Mouse (Mus musculus) activated CD4-positive, CD25-positive, alpha-beta regulatory T cell, adult 4 months (primary cell): ENCODE measurements around the gene Grk6. TPM values are rescaled to one million over a fixed set of nuclear protein-coding genes. Genes with fewer than 3 reads are reported as not detected.
"Not testable (repeated sequence)": the region's sequence is repeated elsewhere in the genome, so short reads cannot be mapped to it uniquely, and the experiment has no call there.

Experiments
- ATAC-seq: one replicate; pipeline ENCODE4 v1.8.0; 2017
- polyA plus RNA-seq, 2 experiments: library from polyadenylated mRNA; unstranded; fragments of 100-300 nt; shearing (Covaris generic); gene quantifications; one replicate each; pipeline ENCODE4 v1.2.1; 2017

The Grk6 gene
- polyA plus RNA-seq, 2 experiments from 2014 or later, result 38.6 to 43.6 TPM

DNA sequence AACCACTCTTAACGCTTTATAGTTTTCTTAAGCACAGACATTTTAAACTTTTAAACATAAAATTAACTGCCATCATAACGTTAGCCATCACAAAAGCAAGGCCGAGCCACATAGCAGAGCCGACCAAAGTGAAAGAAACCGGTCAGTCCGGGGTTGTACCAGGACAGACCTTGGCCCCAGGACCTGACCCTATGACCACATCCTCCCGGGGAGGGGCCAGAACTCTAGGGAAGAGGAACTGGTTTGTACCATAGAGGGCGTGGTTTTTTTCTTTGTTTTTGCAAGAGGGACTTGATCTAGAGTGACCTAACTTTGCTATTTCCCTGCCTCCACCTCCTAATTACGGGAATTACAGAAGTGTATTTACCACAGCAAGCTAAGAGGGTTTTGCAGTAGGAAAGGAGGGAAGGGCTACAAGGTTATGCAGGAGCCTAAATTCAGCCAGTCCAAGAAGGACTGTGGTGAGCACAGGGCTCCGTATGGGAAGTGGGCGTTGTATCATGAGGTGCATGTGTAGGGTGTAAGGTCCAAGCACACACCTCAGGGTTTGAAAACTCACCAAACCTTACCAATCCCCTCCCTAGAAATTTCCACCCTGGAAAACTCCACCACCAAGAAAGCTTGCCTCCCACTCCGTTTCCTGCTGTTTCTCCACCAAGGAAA, 15.5 kb upstream of the Grk6 start:
- no peak for ATAC-seq

DNA sequence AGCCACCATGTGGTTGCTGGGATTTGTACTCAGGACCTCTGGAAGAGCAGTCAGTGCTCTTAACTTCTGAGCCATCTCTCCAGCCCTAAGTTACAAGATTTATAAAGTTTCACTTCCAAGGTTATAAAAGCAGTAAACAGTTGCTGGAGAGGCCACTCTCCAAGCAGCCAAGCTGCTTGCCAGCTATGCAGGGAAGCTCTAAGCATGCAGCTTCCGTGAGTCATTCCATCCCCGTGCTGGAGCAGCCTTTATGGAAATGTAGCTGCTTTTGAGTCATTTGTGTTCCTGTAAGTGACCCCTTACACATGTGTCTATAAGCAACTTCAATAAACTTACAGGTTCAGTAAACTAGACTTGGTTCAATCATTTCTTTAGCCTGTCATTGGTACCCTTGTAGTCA, 14.3 kb upstream of the Grk6 start:
- no peak for ATAC-seq

DNA sequence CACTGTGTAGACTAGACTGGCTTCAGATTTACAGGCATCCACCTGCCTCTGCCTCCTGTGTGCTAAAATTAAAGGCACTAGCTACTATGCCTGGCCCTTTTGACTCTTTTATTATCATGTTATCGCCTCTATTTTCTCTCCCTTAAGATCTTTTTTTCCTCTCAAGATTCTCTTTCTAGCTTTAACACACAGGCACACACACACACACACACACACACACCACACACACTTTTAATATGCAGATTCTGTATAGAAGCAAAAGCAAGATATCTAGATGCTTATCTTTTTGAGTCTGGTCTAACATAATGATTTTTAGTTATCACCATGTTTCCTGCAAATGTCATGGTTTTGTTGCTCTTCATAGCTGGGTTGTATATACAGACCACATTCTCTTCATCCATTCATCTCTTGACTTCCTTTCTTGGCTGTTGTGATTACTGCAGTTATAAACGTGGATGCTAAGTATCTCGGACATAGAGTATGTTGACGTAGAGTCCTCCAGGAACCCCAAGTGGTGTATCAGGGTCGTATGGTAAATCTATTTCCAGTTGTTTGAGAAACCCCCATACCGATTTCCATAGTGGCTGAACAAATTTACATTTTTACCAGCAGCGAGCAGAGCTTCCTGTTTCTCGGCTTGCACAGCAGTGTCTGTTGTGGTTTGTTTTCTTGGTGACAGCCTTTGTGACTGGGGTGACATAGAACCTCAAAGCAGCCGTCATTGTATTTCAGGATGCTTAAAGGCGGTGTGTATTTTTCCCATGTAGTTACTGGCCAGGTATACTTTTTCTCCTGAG, 12.8 kb upstream of the Grk6 start:
- peak; percentile 96 for ATAC-seq

DNA sequence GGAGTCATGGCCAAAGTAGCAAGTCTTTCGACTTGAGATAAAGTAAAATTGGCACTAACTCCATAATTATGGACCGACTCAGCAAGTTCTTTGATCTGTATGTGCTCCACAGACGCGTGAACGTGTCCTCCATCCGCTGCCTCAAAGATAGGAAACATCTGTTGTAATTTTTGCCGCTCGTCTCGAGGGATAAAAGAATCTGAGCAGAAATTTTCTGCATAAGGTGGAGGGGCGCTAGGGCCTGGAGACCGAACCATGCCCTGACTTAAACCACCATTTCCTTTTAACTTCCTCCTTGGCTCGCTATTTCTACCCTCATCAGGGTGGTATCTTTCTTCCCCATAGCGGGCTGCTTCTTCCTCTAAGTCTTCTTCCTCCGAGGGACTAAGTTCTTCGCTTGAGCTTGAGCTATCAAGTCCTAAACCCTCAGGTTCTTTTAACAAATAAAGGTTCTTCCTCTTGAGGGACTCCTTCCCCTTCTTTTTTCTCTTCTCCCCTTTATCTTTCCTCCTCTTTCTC, 7.7 kb upstream of the Grk6 start:
- not testable (repeated sequence) for ATAC-seq

DNA sequence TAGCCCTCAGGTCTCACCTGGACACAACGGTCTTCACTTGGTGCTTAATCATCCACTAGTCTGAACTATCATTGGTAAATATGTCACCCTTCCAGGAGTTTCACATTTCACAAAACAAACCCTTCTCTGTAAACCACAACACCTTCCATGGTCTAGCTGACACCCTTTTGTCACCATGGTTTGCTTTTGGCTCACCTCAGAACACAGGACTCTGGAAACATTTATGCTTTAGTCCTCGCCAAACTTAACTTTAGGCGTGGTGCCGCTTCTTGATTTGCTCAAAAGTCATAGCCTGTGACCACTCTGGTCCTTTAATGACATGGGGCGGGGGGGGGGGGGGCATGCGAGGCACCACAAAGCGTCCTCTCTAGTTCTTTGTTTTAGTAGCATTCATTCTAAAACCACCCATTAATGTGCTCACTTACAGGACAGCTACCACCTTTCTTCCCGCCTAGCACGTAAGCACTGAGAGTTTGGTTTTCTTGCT, 1.0 kb upstream of the Grk6 start:
- ATAC-seq, result peak; percentile 40

DNA sequence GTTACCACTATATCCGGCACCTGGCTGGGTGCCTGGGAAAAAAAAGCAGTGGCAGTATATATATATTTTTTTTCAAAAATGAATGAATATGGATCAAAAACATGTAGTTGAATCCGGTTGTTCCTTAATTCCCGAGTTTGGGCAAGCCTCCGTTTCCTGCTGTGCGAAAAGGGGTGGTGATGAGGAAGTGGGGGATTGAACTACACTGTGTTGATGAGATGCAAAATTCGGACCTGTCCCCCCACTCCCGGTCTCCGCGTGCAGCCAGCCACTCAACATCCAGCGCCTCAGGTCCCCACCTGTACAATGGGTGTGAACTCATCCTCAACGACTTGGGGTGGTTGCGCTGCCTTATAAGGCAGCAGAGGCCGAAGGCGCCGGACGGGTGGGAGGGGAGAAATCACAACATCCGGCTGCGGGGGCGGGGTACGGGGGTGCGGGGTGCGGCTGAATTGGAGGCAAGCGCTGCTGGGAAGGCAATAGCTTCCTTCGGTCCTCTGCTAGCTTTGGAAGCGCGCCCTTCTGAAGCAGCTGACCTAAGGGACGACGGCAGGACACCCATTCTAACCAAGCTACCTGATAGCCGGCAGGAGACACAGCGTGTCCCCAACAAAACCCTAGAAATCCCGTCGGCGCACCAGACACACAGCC, 461 bp upstream of the Grk6 start:
- peak; percentile 32 for ATAC-seq

DNA sequence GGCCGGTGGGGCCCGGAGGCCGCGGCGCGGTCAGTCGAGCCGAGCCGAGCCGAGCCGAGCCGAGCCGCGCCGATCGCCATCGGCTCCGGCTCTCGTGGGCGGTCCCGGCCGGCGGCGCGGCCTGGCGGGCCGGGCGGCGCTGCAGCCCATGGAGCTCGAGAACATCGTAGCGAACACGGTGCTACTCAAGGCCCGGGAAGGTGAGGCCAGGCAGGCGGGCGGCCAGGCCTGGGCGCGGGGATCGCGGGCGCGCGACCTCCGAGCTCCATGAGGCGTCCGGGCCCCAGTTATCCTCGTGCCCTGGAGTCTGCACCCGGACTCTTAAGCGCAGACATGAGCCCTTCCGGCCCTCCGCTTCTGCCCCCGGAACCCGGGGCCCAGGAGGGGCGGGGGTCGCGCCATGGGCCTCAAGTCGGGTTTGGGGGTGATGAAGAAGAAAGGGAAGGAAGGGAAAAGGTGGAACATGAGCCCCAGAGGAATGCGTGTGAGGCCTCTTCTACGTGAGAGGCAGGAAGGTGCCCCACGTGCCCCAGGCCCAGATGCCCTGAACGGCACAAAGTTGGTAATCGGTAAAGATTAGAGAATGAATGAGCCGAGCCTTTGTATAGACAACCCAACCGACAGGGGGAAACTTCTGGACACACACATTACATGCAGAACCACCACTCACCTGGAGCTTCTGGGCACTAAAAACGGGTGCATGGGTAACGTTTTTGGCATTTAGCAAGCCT, 654 bp downstream of the Grk6 start:
- no peak for ATAC-seq

DNA sequence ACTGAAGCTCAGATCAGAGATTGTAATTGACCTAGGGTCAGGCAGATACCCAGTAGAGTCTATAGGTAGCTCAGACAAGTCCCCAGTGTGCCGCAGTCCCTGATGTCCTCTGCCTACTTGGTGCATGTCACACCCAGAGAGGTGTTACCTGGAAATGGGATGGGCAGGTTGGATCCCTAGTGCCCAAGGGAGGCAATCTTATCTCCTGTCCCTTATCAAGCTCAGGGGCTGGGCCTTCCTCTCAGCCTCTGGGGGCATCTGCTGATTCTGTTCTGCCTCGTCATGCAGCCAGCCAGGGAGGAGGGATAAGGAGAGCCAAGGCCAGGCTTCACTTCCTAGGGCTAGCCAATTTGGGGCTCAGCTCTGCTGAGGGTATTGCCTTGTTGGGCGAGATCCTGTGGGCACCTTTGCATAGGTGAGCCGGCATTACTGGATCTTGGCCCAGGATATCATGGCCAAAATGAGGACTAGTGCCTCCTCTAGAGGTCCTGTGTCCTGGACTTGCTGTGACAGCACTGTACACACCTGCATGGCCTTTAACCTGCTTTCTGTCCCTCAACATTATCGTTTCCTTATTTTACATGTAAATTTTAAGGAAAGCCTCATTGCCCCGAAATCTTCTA, 1.7 kb downstream of the Grk6 start:
- no peak for ATAC-seq

DNA sequence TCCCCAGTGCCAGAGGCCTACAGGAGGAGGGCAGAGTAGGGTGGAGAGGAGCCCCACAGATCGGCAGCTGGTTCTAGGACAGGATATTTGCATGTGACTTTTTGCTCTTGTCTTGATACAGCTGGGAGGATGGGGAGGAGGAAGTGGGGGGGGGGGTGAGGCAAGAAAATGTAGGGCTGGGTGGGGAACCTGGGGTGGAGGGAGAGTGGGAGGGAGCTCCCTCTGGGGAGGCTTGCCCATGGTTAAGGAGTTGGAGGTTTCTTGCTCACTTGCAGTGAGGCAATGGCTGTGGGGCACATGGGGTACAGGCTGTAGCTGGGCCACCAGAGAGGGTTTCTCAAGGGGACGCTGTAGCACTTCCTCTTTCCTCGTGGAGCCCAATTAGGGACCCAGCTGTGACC, 2.7 kb downstream of the Grk6 start:
- ATAC-seq, result peak; percentile 4

DNA sequence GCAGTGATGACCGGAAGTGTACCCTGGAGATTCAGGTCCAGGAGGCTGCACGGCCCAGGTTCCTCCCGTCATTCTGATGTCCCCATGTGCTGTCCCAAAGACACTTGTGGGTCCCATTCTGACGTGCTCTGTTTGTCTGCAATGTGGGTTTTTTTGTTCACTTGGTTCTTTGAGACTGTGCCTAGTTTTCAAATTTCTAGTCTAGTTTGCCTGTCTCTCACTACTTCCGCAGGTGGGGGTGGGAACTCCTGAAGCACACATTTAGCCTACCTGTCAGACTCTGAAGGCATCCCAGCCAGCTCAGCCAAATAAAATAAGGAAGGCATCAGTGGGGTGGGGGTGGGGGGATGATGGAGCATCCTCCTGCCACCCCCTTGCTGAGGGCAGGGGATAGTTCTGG, 3.3 kb downstream of the Grk6 start:
- ATAC-seq, result no peak

DNA sequence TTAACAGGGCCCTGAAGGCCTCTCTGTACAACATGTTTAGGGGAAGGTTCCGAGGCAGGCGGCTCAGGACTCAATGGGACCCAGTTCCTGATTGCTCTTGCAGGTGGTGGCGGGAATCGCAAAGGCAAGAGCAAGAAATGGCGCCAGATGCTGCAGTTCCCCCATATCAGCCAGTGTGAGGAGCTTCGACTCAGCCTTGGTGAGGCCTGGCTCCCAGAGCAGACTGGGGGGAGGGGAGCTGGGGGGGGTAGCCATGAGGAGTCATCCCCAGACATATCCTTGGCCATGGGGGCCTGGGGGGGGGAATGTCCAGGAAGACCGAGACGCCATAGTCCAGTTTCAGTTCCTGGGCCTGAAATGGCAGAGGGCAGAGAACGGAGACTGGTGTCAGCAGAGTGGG, 4.3 kb downstream of the Grk6 start:
- ATAC-seq, result no peak

DNA sequence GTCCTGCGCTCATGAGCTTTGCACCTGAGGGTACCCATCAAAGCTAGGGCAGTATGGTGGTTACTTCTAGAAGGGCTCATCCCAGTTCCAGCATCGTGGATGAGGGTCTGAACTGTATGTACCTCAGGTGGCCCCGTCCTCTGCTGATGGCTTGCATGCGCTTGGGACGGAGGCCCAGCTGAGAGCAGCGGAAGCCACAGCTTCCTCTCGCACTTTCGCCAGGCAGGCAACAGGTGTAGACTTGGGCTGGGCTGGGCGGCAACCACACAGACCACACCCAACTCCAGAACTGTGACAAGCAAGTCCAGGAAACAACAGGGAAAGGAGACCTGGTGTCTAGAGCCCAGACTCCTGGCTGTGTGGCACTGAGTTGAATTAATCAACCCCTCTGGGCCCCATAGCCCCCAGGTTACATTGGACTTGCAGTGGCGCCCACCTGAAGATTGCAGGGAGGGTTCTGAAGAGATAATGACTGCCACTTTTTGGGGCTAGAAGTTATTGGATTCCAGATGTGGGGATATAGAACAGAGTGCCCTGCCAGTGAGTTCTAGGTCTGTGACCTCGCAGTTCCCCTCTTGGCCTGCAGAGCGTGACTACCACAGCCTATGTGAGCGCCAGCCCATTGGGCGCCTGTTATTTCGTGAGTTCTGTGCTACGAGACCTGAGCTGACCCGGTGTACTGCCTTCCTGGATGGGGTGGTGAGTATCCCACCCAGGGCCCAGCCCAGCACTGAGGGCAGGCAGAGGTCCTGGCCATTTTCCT, 5.0 kb downstream of the Grk6 start:
- ATAC-seq, result peak; percentile 15

DNA sequence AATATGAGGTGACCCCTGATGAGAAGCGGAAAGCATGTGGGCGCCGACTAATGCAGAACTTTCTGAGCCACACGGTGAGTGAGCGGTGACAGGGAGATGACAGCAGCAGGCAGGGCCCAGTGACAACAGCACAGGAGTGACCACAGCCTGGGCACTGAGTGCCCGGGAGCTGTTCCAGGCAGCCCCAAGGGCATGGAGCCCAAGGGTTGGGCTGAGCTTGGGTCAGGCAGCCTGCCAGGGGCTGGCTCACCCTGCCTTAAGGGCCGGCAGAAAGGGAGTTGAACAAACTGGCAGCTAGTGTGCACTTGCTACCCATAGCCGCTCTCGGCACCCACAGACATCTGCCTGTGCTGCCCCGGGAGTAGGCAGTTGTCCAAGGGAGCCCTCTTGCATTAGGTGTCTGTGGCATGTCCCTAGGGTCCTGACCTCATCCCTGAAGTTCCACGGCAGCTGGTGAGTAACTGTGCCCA, 5.7 kb downstream of the Grk6 start:
- ATAC-seq, result no peak

DNA sequence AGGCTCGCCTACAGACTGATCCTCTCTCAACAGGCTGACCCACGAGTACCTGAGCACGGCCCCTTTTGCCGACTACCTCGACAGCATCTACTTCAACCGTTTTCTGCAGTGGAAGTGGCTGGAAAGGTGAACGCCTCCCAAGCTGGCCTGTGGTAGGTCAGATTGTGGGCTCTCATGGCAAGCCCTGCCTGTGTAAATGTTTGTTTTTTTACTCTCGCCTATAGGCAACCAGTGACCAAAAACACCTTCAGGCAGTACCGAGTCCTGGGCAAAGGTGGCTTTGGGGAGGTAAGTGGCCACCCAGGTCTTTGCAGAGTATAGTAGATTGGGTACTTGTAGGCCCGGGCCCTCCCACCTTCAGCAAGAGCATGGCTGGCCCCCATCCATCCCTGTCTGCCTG, 6.4 kb downstream of the Grk6 start:
- ATAC-seq, result no peak

DNA sequence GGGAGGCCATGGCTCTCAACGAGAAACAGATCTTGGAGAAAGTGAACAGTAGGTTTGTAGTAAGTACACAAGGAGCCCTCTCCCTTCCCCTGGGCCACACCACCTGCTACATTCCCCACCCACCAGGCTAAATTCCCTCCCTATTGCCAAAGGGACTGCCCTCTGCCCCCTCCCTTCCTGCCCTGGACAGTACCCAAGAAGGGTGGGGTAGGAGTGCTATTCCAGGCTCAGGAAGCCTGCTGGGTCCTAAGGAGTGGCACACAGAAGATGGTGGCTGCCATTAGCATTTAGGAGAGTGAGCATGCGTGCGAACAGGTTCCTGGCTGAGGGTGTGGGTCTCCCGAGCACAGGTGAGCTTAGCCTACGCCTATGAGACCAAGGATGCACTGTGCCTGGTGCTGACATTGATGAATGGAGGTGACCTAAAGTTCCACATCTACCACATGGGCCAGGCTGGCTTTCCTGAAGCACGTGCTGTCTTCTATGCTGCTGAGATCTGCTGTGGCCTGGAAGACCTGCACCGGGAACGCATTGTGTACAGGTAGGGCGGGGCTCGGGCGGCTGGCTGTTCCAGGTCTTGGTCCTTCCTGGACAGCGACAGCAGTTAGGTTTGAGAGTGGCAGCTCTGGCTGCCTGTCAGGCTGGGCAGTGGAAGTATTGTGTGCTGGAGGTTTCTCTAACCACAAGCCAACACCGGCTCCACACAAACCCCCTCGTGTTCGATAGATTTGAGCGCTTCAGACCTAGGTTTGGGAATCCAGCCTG, 7.1 kb downstream of the Grk6 start:
- ATAC-seq, result no peak

DNA sequence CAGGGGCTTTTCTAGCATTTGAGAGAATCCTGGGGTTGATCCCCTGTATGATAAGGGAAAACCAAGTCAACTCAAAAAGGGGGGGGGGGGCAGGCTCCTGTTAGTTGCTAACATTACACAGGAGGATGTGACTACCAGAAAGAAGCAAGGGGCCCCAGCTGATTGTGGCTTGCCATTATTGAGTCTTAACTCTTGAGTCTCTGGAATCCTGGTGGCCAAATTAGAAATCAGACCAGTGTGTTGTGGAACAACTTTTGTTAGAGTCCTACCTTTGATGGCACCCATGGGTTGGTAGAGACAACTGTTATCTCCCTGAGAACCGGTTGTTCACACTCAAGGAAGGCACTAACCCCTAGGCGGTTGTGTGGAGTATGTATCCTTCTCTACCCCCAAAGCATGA, 18.1 kb downstream of the Grk6 start:
- ATAC-seq, result no peak

DNA sequence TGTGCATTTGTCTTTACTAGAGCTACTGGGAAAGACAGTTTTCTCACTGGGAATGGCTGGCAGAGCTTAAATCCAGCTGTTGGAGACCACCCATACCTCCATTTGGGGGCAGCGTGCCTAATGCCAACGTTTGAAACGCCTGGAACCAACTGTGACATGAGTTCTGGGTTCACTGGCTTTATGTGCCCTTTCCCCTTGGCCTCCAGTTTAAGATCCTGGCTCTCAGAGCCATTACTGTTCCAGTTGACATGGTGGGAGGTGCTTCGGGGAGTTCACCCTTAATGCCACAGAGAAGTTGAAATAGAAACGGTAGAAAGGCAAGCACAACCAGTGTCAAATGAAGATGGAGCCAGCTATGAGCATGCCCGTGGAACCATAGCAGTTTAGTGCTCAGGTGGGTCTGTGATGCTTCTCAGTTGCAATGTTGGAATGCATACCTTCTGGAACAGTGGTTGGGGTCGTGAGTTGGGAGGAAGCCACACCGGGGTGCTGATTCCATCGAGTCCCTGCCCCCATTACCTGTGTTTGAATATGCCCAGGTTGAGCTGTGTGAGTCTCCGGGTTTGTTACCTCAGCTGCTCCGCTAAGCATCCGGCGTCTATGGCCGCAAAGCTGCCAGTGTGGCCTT, 18.6 kb downstream of the Grk6 start:
- peak; percentile 8 for ATAC-seq

DNA sequence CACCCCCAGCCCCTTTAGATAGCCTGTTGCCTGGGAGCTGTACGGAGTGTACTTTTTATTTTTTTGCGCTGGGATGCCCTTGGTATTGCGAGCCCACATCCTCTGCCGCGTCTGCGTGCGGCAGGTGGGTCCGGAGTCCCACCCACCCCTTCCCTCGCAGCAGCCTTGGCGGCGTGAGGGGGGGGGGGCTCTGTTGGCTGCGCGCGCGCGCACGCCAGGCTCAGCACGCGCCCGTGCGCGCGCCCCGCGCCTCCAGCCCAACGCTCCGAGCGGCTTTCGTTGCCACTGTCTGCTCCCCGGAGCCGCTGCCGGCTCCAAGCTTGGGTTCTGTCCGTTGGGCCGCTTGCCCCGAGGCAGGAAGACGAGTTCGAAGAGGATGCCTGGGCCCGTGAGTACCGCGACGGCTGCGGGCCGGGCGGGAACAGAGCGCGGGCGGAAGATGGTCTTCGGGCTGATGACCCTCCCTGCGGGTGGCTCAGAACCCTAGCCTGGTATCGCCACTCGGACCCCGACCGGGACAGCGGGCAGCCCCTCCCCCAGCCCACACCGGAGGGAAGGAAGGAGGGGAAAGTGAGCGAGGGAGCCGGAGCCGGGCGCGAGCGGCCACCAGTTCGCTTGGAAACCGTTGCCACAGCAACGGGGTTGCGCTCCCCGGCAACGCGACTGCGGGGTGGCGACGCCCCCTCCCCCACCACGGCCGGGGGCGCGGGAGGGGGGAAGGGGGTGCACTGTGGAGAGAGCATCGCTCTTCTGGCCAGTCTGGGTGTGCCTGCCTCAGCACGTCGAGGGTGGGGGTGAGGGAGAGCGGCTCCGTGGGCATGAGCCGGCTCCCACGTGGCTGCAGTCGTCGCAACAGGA, 19.4 kb downstream of the Grk6 start, which contains the start of gene Prr7:
TSS of gene Prr7 (plus strand) at position 241 of the 858 bp plus-strand sequence.
- peak; percentile 62 for ATAC-seq

DNA sequence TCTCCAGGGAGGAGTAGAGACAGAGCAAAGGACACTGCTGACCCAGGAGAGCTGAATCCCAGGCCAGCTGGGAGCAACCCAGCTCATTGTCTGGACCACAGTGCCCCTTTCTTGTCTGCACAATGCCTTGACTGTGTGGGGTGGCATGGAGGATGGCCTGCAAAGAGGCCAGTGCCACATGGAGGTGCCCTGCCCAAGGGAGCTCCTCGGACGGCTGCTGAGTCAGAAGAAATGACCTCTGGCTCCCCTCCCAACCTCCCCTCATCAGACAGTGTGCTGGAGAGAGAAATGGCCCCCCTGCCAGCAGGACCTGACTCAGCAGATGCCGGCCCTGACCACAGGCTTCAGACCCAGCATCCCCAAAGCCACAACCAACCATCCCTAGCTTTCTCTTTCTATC, 20.3 kb downstream of the Grk6 start:
- ATAC-seq, result no peak
